30 mouse cellular contexts compared by ENCODE assay signal in the genomic region with DNA sequence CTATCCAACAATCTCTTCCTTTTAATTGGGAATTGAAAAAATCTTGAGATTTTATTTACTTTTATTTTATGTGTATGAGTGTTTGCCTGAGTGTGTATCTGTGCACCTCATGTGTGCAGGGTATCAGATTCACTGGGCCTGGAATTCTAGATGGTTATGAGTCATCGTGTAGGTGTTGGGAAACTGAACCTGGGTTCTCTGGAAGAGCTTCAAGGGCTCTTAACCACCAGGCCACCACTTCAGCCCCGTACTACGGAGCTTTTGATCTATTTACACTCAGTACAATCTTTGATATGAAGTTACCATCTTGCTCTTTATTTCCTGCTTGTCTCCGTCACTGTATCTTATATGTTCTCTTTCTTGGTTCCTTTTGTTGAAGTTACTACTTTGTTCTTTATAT. TPM values are rescaled to one million over a fixed set of nuclear protein-coding genes. Genes with fewer than 3 reads are reported as not detected.
"Had no signal": no experiment of that assay in that cellular context is flagged by ENCODE, and none has a peak within 500 bp of the region (broad histone marks: within the 10 kb centered on the region; RNA-seq: fewer than 3 reads in every experiment).

No protein-coding gene starts in this region.

- DNase-seq: kidney, adult 11 months; kidney, adult 8-10 months; kidney, postnatal 10 days; kidney, postnatal 36 days; layer of hippocampus, postnatal 36 days; liver, embryonic 13.5 days; right cerebral cortex, adult 18-20 months; right cerebral cortex, postnatal 25 days; thymus, adult 18-20 months; thymus, postnatal 36 days had no signal

- H3K4me1 ChIP-seq: intestine, embryonic 15.5 days; liver, embryonic 13.5 days; midbrain, embryonic 12.5 days; midbrain, embryonic 15.5 days; neural tube, embryonic 12.5 days had no signal

- H3K4me3 ChIP-seq: intestine, embryonic 15.5 days; kidney, embryonic 15.5 days; left cerebral cortex, adult 2 months; liver, embryonic 13.5 days; midbrain, embryonic 12.5 days; midbrain, embryonic 15.5 days; neural tube, embryonic 12.5 days; neural tube, embryonic 15.5 days had no signal

RNA-seq across cellular contexts. Expression of a gene that starts 42.4 kb away (rescaled TPM):
- total RNA-seq: layer of hippocampus, adult 8-10 months; layer of hippocampus, postnatal 10 days; layer of hippocampus, postnatal 36 days; left cerebral cortex, adult 2 months; left cerebral cortex, postnatal 10 days; left cerebral cortex, postnatal 36 days; liver, adult 2 months; megakaryocyte, adult 5-6 weeks had no signal
- polyA plus RNA-seq: intestine, embryonic 15.5 days; kidney, embryonic 15.5 days; limb, embryonic 11.5 days; limb, embryonic 14.5 days; liver, adult 2 months; liver, embryonic 13.5 days; liver, embryonic 16.5 days; macrophage; midbrain, embryonic 12.5 days; midbrain, embryonic 15.5 days; neural tube, embryonic 12.5 days; neural tube, embryonic 15.5 days; spleen, adult 2 months; stomach, embryonic 16.5 days; urinary bladder, adult 2 months had no signal
